Mouse (Mus musculus) forebrain, embryonic 15.5 days (tissue): ENCODE results near the gene 1700029J07Rik. TPM values are rescaled to one million over a fixed set of nuclear protein-coding genes. Genes with fewer than 3 reads are reported as not detected.
A peak's percentile ranks its signal among the peaks of the same experiment; 100 is the strongest.

Experiments used
- ATAC-seq: fragments of 200-750 bp; cut with Nextera tagmentation; replicated peaks from 2 replicates; pipeline ENCODE4 v1.8.0; 2017; ENCODE audit warnings: mild to moderate bottlenecking, moderate TSS enrichment, moderate library complexity
- H3K27ac ChIP-seq: fragments of 300-500 bp; sonication (generic); replicated peaks from 2 replicates; pipeline ENCODE4 v1.5.1; 2015; ENCODE audit warnings: mild to moderate bottlenecking, inconsistent platforms
- H3K27me3 ChIP-seq: fragments of 300-500 bp; sonication (generic); 2 replicates; pipeline ENCODE4 v1.6.1; 2015; ENCODE audit warnings: inconsistent platforms
- H3K36me3 ChIP-seq: fragments of 300-500 bp; sonication (generic); 2 replicates; pipeline ENCODE4 v1.6.1; 2015; ENCODE audit warnings: mild to moderate bottlenecking, inconsistent platforms
- H3K4me1 ChIP-seq: fragments of 300-500 bp; sonication (generic); 2 replicates; pipeline ENCODE4 v1.6.1; 2015; ENCODE audit warnings: inconsistent platforms
- H3K4me2 ChIP-seq: fragments of 300-500 bp; sonication (generic); replicated peaks from 2 replicates; pipeline ENCODE4 v1.6.1; 2015; ENCODE audit warnings: mild to moderate bottlenecking, inconsistent platforms
- H3K4me3 ChIP-seq: fragments of 300-500 bp; sonication (generic); 2 replicates; pipeline ENCODE4 v1.5.1; 2015; ENCODE audit warnings: mild to moderate bottlenecking, inconsistent platforms
- H3K9ac ChIP-seq: fragments of 300-500 bp; sonication (generic); replicated peaks from 2 replicates; pipeline ENCODE4 v1.6.1; 2015; ENCODE audit warnings: mild to moderate bottlenecking, inconsistent platforms
- H3K9me3 ChIP-seq: fragments of 300-500 bp; sonication (generic); 2 replicates; pipeline ENCODE4 v1.6.1; 2016; ENCODE audit warnings: inconsistent platforms
- WGBS: fragments of 180-500 bp; shearing (Covaris S2); methylation state at CpG from one replicate; pipeline ENCODE4 v1.1.7; 2015; ENCODE audit warnings: mixed read lengths; 5-methylcytosine and 5-hydroxymethylcytosine counted together
- polyA plus RNA-seq: library from polyadenylated mRNA; unstranded; fragments of >200 nt; fragmentation: Nextera tagmentation; extraction: Ambion mirVana; gene quantifications from 2 replicates; pipeline ENCODE4 v1.2.1, GENCODE M21; 2015

Gene 1700029J07Rik
- polyA plus RNA-seq, 1 experiment from 2014 or later = 4.4 TPM

- Histone ChIP-seq H3K4me1 (peaks cover 10% of the 10 kb centered on the region), H3K9me3 (no peaks in the 10 kb centered on the region), H3K36me3 (peaks cover 24% of the 10 kb centered on the region), H3K4me3 (no peak overlapping the region), H3K4me2 (peak overlapping the region; percentile 69; the same call in 1 of the 2 replicates), H3K27ac (no peak overlapping the region), H3K9ac (no peak overlapping the region), H3K27me3 (no peaks in the 10 kb centered on the region)
- WGBS = 90% methylated on average over 2 of the region's 2 CpGs
- ATAC-seq = no peak
These were observed 23.2 kb upstream of the 1700029J07Rik start for GRCm38 (mm10) chr8:45998228-45998627.

GRCm38 (mm10) chr8:45995576-45995975 lies 20.5 kb upstream of the 1700029J07Rik start:
- WGBS = 89% methylated on average over 3 of the region's 3 CpGs
- no peak for ATAC-seq
- H3K4me1 ChIP-seq = peaks cover 9% of the 10 kb centered on the region
- H3K4me2 ChIP-seq = no peak overlapping the region
- no peak overlapping the region for H3K9ac ChIP-seq
- peaks cover 27% of the 10 kb centered on the region for H3K36me3 ChIP-seq
- no peaks in the 10 kb centered on the region for H3K9me3 ChIP-seq
- no peaks in the 10 kb centered on the region for H3K27me3 ChIP-seq
- no peak overlapping the region for H3K4me3 ChIP-seq
- H3K27ac ChIP-seq = no peak overlapping the region

- H3K27ac ChIP-seq = no peak overlapping the region
- ATAC-seq = no peak
- no peaks in the 10 kb centered on the region for H3K9me3 ChIP-seq
- 96% methylated on average over 2 of the region's 2 CpGs for WGBS
- H3K9ac ChIP-seq = no peak overlapping the region
- H3K4me3 ChIP-seq = no peak overlapping the region
- peaks cover 2% of the 10 kb centered on the region for H3K4me1 ChIP-seq
- H3K27me3 ChIP-seq = no peaks in the 10 kb centered on the region
- no peak overlapping the region for H3K4me2 ChIP-seq
- peaks cover 30% of the 10 kb centered on the region for H3K36me3 ChIP-seq
These were observed 19.1 kb upstream of the 1700029J07Rik start for GRCm38 (mm10) chr8:45994111-45994510.

- H3K4me1 ChIP-seq = no peaks in the 10 kb centered on the region
- peaks cover 20% of the 10 kb centered on the region for H3K36me3 ChIP-seq
- H3K4me2 ChIP-seq = no peak overlapping the region
- H3K9ac ChIP-seq = no peak overlapping the region
- no peaks in the 10 kb centered on the region for H3K9me3 ChIP-seq
- no peak overlapping the region for H3K27ac ChIP-seq
- no peak overlapping the region for H3K4me3 ChIP-seq
- WGBS = 95% methylated on average over 4 of the region's 4 CpGs
- no peak for ATAC-seq
- no peaks in the 10 kb centered on the region for H3K27me3 ChIP-seq
These were observed 15.7 kb upstream of the 1700029J07Rik start for GRCm38 (mm10) chr8:45990631-45991310.

- Histone ChIP-seq H3K9me3 (no peaks in the 10 kb centered on the region), H3K4me1 (no peaks in the 10 kb centered on the region), H3K4me2 (no peak overlapping the region), H3K36me3 (peaks cover 23% of the 10 kb centered on the region; the same call in 1 of the 2 replicates), H3K27me3 (no peaks in the 10 kb centered on the region), H3K9ac (no peak overlapping the region), H3K4me3 (no peak overlapping the region), H3K27ac (no peak overlapping the region)
- WGBS = 79% methylated on average over 2 of the region's 2 CpGs
- ATAC-seq = no peak
These were observed 13.1 kb upstream of the 1700029J07Rik start for GRCm38 (mm10) chr8:45988189-45988588.

- no peak for ATAC-seq
- Histone ChIP-seq H3K27me3 (no peaks in the 10 kb centered on the region), H3K27ac (no peak overlapping the region), H3K9ac (no peak overlapping the region), H3K4me3 (no peak overlapping the region), H3K9me3 (no peaks in the 10 kb centered on the region), H3K4me1 (no peaks in the 10 kb centered on the region), H3K4me2 (no peak overlapping the region), H3K36me3 (peaks cover 28% of the 10 kb centered on the region; the same call in 1 of the 2 replicates)
- 93% methylated on average over 3 of the region's 3 CpGs for WGBS
These were observed 11.6 kb upstream of the 1700029J07Rik start for GRCm38 (mm10) chr8:45986665-45987064.

DNA sequence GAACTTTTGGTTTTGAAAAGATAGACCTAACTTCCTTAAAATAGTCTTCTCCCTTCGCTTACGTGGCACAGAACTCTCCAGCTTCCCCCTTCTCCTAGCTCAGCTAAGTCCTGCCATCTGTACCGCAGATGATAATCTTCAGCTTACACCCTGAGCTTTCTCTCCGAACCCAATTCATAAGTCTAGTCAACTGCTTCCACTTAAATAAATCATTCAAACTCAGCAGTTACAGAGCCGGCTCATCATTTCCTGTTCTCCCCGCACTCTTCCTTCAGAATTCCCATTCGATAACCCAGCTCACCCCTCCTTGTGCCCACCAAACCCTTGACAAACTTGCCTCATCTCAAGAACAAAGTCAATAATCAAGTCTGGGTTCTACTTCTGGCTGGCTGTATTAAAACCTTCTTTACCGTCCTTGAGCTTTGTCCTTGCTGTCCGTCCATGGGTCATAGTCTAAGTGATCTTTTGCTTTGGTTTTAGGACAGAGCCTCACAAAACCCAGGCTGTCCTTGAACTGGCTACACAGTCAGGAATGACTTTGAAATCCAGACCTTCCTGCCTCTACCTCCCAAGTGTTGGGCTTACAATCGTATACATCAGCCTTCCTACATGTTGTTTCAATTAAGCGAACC lies 901 bp upstream of the 1700029J07Rik start:
- peak overlapping the region; percentile 62 for H3K4me3 ChIP-seq
- peak; percentile 3; the same call in 1 of the 2 replicates for ATAC-seq
- no peaks in the 10 kb centered on the region for H3K9me3 ChIP-seq
- peak overlapping the region; percentile 53 for H3K9ac ChIP-seq
- peak overlapping the region; percentile 74 for H3K4me2 ChIP-seq
- no peak overlapping the region for H3K27ac ChIP-seq
- H3K4me1 ChIP-seq = peaks cover 18% of the 10 kb centered on the region
- no peaks in the 10 kb centered on the region for H3K27me3 ChIP-seq
- H3K36me3 ChIP-seq = peaks cover 7% of the 10 kb centered on the region
- WGBS = 69% methylated on average over 11 of the region's 11 CpGs

GRCm38 (mm10) chr8:45973988-45974505 lies 1.0 kb downstream of the 1700029J07Rik start:
- Histone ChIP-seq H3K27me3 (no peaks in the 10 kb centered on the region), H3K4me1 (peaks cover 18% of the 10 kb centered on the region), H3K27ac (no peak overlapping the region), H3K4me2 (peak overlapping the region; percentile 74), H3K36me3 (no peaks in the 10 kb centered on the region), H3K9ac (0 out of 2 replicates have a peak overlapping the region, but pooled peaks have one; percentile 59), H3K9me3 (no peaks in the 10 kb centered on the region), H3K4me3 (0 out of 2 replicates have a peak overlapping the region, but pooled peaks have one; percentile 62)
- 51% methylated on average over 8 of the region's 8 CpGs for WGBS
- ATAC-seq = no peak

GRCm38 (mm10) chr8:45970894-45971293 lies 4.2 kb downstream of the 1700029J07Rik start:
- Histone ChIP-seq H3K27ac (no peak overlapping the region), H3K36me3 (no peaks in the 10 kb centered on the region), H3K4me3 (no peak overlapping the region), H3K27me3 (no peaks in the 10 kb centered on the region), H3K4me1 (peaks cover 12% of the 10 kb centered on the region), H3K4me2 (no peak overlapping the region), H3K9ac (no peak overlapping the region), H3K9me3 (no peaks in the 10 kb centered on the region)
- 94% methylated on average over 12 of the region's 12 CpGs for WGBS
- ATAC-seq = no peak

GRCm38 (mm10) chr8:45950622-45951021 lies 24.4 kb downstream of the 1700029J07Rik start:
- Histone ChIP-seq H3K9me3 (no peaks in the 10 kb centered on the region), H3K4me3 (no peak overlapping the region), H3K4me1 (no peaks in the 10 kb centered on the region), H3K4me2 (no peak overlapping the region), H3K36me3 (no peaks in the 10 kb centered on the region), H3K9ac (no peak overlapping the region), H3K27ac (no peak overlapping the region), H3K27me3 (no peaks in the 10 kb centered on the region)
- no peak for ATAC-seq
- WGBS = 14% methylated on average over 2 of the region's 2 CpGs

GRCm38 (mm10) chr8:45946283-45946682 lies 28.8 kb downstream of the 1700029J07Rik start:
- no peaks in the 10 kb centered on the region for H3K27me3 ChIP-seq
- WGBS = 94% methylated on average over 4 of the region's 4 CpGs
- ATAC-seq = no peak
- no peaks in the 10 kb centered on the region for H3K36me3 ChIP-seq
- no peak overlapping the region for H3K4me3 ChIP-seq
- H3K27ac ChIP-seq = no peak overlapping the region
- no peak overlapping the region for H3K9ac ChIP-seq
- H3K4me2 ChIP-seq = no peak overlapping the region
- H3K9me3 ChIP-seq = no peaks in the 10 kb centered on the region
- no peaks in the 10 kb centered on the region for H3K4me1 ChIP-seq

GRCm38 (mm10) chr8:45936986-45937385 lies 38.1 kb downstream of the 1700029J07Rik start:
- 0 out of 2 replicates have a peak, but pooled peaks cover 7% of the 10 kb centered on the region for H3K4me1 ChIP-seq
- no peaks in the 10 kb centered on the region for H3K36me3 ChIP-seq
- no peak overlapping the region for H3K27ac ChIP-seq
- peaks cover 3% of the 10 kb centered on the region; the same call in 1 of the 2 replicates for H3K27me3 ChIP-seq
- WGBS = 90% methylated on average over 9 of the region's 9 CpGs
- H3K4me2 ChIP-seq = no peak overlapping the region
- H3K9me3 ChIP-seq = no peaks in the 10 kb centered on the region
- no peak overlapping the region for H3K9ac ChIP-seq
- H3K4me3 ChIP-seq = no peak overlapping the region
- ATAC-seq = no peak
